Mouse (Mus musculus) liver, adult 2 months (tissue): ENCODE results near the gene Rgs7bp. TPM values are rescaled to one million over a fixed set of nuclear protein-coding genes. Genes with fewer than 3 reads are reported as not detected.

ENCODE experiments used
- DNase-seq: peaks from one replicate; pipeline ENCODE4 v3.0.0-alpha.2; 2011; ENCODE audit warnings: low read depth, low spot score; ENCODE audit errors: extremely low read depth
- H3K27ac ChIP-seq: fragments of 200-500 bp; replicated peaks from 2 replicates; pipeline ENCODE4 v1.5.1; 2012; ENCODE audit warnings: low read depth, mild to moderate bottlenecking, control low read depth, inconsistent platforms, low read length; ENCODE audit not compliant: insufficient read depth
- H3K27me3 ChIP-seq: fragments of 200-500 bp; 2 replicates; pipeline ENCODE4 v1.6.1; 2012; ENCODE audit warnings: mild to moderate bottlenecking, moderate library complexity, low read length, inconsistent platforms; ENCODE audit not compliant: control insufficient read depth, insufficient read depth
- H3K36me3 ChIP-seq: fragments of 200-500 bp; 2 replicates; pipeline ENCODE4 v1.6.1; 2012; ENCODE audit warnings: low read length, inconsistent platforms; ENCODE audit not compliant: control insufficient read depth, insufficient read depth
- H3K4me1 ChIP-seq: fragments of 200-500 bp; 2 replicates; pipeline ENCODE4 v1.6.1; 2011; ENCODE audit warnings: low read length; ENCODE audit not compliant: control insufficient read depth, insufficient read depth
- H3K4me3 ChIP-seq: fragments of 200-500 bp; 2 replicates; pipeline ENCODE4 v1.5.1; 2011; ENCODE audit warnings: low read depth, mild to moderate bottlenecking, control low read depth, low read length, moderate library complexity; ENCODE audit not compliant: insufficient read depth
- H3K79me2 ChIP-seq: fragments of 200-500 bp; 2 replicates; pipeline ENCODE4 v1.6.1; 2012; ENCODE audit warnings: inconsistent platforms, mild to moderate bottlenecking, low read length, moderate library complexity; ENCODE audit not compliant: control insufficient read depth, insufficient read depth
- H3K9ac ChIP-seq: fragments of 200-500 bp; 2 replicates; pipeline ENCODE4 v1.6.1; 2012; ENCODE audit warnings: low read depth, mild to moderate bottlenecking, control low read depth, inconsistent platforms, low read length
- CTCF ChIP-seq: fragments of 200-500 bp; IDR thresholded peaks from 2 replicates; pipeline ENCODE4 v1.5.1; 2011; ENCODE audit warnings: low read depth, low read length, control low read depth
- POLR2A ChIP-seq: fragments of 200-500 bp; IDR thresholded peaks from 2 replicates; pipeline ENCODE4 v1.6.1; 2011; ENCODE audit warnings: low read length, control low read depth; ENCODE audit not compliant: insufficient read depth; ENCODE audit errors: extremely low read depth
- WGBS: fragments of 180-500 bp; shearing (Covaris S2); methylation state at CpG from one replicate; pipeline ENCODE4 v1.1.7; 2018; 5-methylcytosine and 5-hydroxymethylcytosine counted together
- polyA plus RNA-seq: library from polyadenylated mRNA; depleted of rRNA; stranded (reverse); fragments of >200 nt; gene quantifications from 2 replicates; pipeline ENCODE4 v1.2.3, GENCODE M21; 2012
- total RNA-seq: library from RNA; depleted of rRNA; stranded (reverse); fragments of >200 nt; gene quantifications from 2 replicates; pipeline ENCODE4 v1.2.3, GENCODE M21; 2014

Rgs7bp gene
- total and polyA plus RNA-seq, 2 experiments = 0.12 to 0.46 TPM

GRCm38 (mm10) chr13:105002132-105002830 lies 52.4 kb downstream of the Rgs7bp start:
- TF ChIP-seq CTCF = no peak
- TF ChIP-seq POLR2A = no peak
- Histone ChIP-seq H3K27ac (no peak overlapping the region), H3K27me3 (no peaks in the 10 kb centered on the region), H3K4me1 (no peaks in the 10 kb centered on the region), H3K36me3 (no peaks in the 10 kb centered on the region), H3K9ac (no peak overlapping the region), H3K79me2 (no peaks in the 10 kb centered on the region), H3K4me3 (no peak overlapping the region)
- DNase-seq = no peak
- 75% methylated on average over 5 of the region's 5 CpGs for WGBS

GRCm38 (mm10) chr13:105001714-105002113 lies 53.0 kb downstream of the Rgs7bp start:
- Histone ChIP-seq H3K9ac (no peak overlapping the region), H3K27ac (no peak overlapping the region), H3K27me3 (no peaks in the 10 kb centered on the region), H3K4me3 (no peak overlapping the region), H3K36me3 (no peaks in the 10 kb centered on the region), H3K4me1 (no peaks in the 10 kb centered on the region), H3K79me2 (no peaks in the 10 kb centered on the region)
- 72% methylated on average over 2 of the region's 2 CpGs for WGBS
- no peak for DNase-seq
- TF ChIP-seq POLR2A (no peak), CTCF (no peak)

- Histone ChIP-seq H3K79me2 (no peaks in the 10 kb centered on the region), H3K36me3 (no peaks in the 10 kb centered on the region), H3K4me1 (no peaks in the 10 kb centered on the region), H3K9ac (no peak overlapping the region), H3K27ac (no peak overlapping the region), H3K27me3 (no peaks in the 10 kb centered on the region), H3K4me3 (no peak overlapping the region)
- TF ChIP-seq POLR2A = no peak
- no peak for TF ChIP-seq CTCF
- DNase-seq = no peak
- WGBS = 77% methylated on average over 7 of the region's 7 CpGs
These were observed 65.9 kb downstream of the Rgs7bp start for GRCm38 (mm10) chr13:104988811-104989258.

- H3K27ac ChIP-seq = no peak overlapping the region
- no peak for TF ChIP-seq POLR2A
- TF ChIP-seq CTCF = no peak
- H3K36me3 ChIP-seq = no peaks in the 10 kb centered on the region
- H3K4me1 ChIP-seq = no peaks in the 10 kb centered on the region
- no peaks in the 10 kb centered on the region for H3K27me3 ChIP-seq
- WGBS = 91% methylated on average over 13 of the region's 13 CpGs
- no peak overlapping the region for H3K9ac ChIP-seq
- no peak for DNase-seq
- H3K79me2 ChIP-seq = no peaks in the 10 kb centered on the region
- H3K4me3 ChIP-seq = no peak overlapping the region
These were observed 66.7 kb downstream of the Rgs7bp start for GRCm38 (mm10) chr13:104988009-104988540.

GRCm38 (mm10) chr13:104985691-104986090 lies 69.0 kb downstream of the Rgs7bp start:
- Histone ChIP-seq H3K27me3 (no peaks in the 10 kb centered on the region), H3K79me2 (no peaks in the 10 kb centered on the region), H3K36me3 (no peaks in the 10 kb centered on the region), H3K9ac (no peak overlapping the region), H3K27ac (no peak overlapping the region), H3K4me1 (no peaks in the 10 kb centered on the region), H3K4me3 (no peak overlapping the region)
- TF ChIP-seq POLR2A (no peak), CTCF (no peak)
- WGBS = 89% methylated on average over 4 of the region's 4 CpGs
- DNase-seq = no peak

- Histone ChIP-seq H3K4me1 (no peaks in the 10 kb centered on the region), H3K4me3 (no peak overlapping the region), H3K36me3 (no peaks in the 10 kb centered on the region), H3K27me3 (no peaks in the 10 kb centered on the region), H3K79me2 (no peaks in the 10 kb centered on the region), H3K9ac (no peak overlapping the region), H3K27ac (no peak overlapping the region)
- WGBS = 80% methylated on average over 5 of the region's 5 CpGs
- no peak for TF ChIP-seq CTCF
- no peak for TF ChIP-seq POLR2A
- no peak for DNase-seq
These were observed 70.7 kb downstream of the Rgs7bp start for GRCm38 (mm10) chr13:104983989-104984388.
